ENCODE assay signal across 18 mouse cellular contexts in genomic region chr10:60032622-60033021, GRCm38 (mm10). TPM values are rescaled to one million over a fixed set of nuclear protein-coding genes. Genes with fewer than 3 reads are reported as not detected.
A peak's percentile ranks its signal among the peaks of the same experiment; 100 is the strongest.
DNase-seq lines count a peak whose midpoint lies in the region; ATAC-seq and TF ChIP-seq lines count a peak whose summit lies in the region.
"Had no signal": no experiment of that assay in that cellular context is flagged by ENCODE, and none has a peak within 500 bp of the region (broad histone marks: within the 10 kb centered on the region; RNA-seq: fewer than 3 reads in every experiment).

No protein-coding gene starts in this region.

- no peaks in the 10 kb centered on the region for H3K27me3 ChIP-seq in hindbrain, embryonic 10.5 days (ENCODE audit: insufficient read depth, poor library complexity, severe bottlenecking)
- no peaks in the 10 kb centered on the region for H3K27me3 ChIP-seq in hindbrain, embryonic 13.5 days
- no peaks in the 10 kb centered on the region for H3K27me3 ChIP-seq in forebrain, embryonic 13.5 days
- no peaks in the 10 kb centered on the region for H3K27me3 ChIP-seq in midbrain, embryonic 13.5 days
- H3K27me3 ChIP-seq: CH12.LX; heart, embryonic 15.5 days; midbrain, embryonic 12.5 days had no signal

- H3K9ac ChIP-seq in hindbrain, embryonic 13.5 days = no peak overlapping the region
- no peak overlapping the region for H3K9ac ChIP-seq in ES-E14 (ENCODE audit: insufficient read depth, low read depth, low read length, poor library complexity, severe bottlenecking)
- no peak overlapping the region for H3K9ac ChIP-seq in forebrain, embryonic 13.5 days
- H3K9ac ChIP-seq in midbrain, embryonic 13.5 days (replicated peaks) = no peak overlapping the region
- H3K9ac ChIP-seq: heart, embryonic 15.5 days; midbrain, embryonic 12.5 days had no signal

- peak overlapping the region; percentile 64; the same call in 1 of the 2 replicates for H3K27ac ChIP-seq in hindbrain, embryonic 10.5 days
- no peak overlapping the region for H3K27ac ChIP-seq in hindbrain, embryonic 13.5 days
- peak overlapping the region; percentile 80 for H3K27ac ChIP-seq in ES-E14 (ENCODE audit: insufficient read depth, low read depth, low read length, poor library complexity, severe bottlenecking)
- peak overlapping the region; percentile 72 for H3K27ac ChIP-seq in forebrain, embryonic 13.5 days
- H3K27ac ChIP-seq in midbrain, embryonic 13.5 days = peak overlapping the region; percentile 17; the same call in 1 of the 2 replicates
- H3K27ac ChIP-seq: heart, embryonic 15.5 days; kidney, postnatal 0 days; midbrain, embryonic 12.5 days; stomach, postnatal 0 days had no signal

- intact Hi-C loops in left cerebral cortex, postnatal 25 days (cut with DNase I) = no loop called here

- 0 out of 2 replicates have a peak, but pooled peaks cover 4% of the 10 kb centered on the region for H3K36me3 ChIP-seq in hindbrain, embryonic 10.5 days
- no peaks in the 10 kb centered on the region for H3K36me3 ChIP-seq in hindbrain, embryonic 13.5 days
- H3K36me3 ChIP-seq in ES-E14 (ENCODE audit: control insufficient read depth, insufficient read depth, low read length, poor library complexity, severe bottlenecking) = no peaks in the 10 kb centered on the region
- H3K36me3 ChIP-seq in forebrain, embryonic 13.5 days (ENCODE audit: poor library complexity, severe bottlenecking) = no peaks in the 10 kb centered on the region
- H3K36me3 ChIP-seq in midbrain, embryonic 13.5 days = no peaks in the 10 kb centered on the region
- H3K36me3 ChIP-seq: heart, embryonic 15.5 days; midbrain, embryonic 12.5 days had no signal

- ATAC-seq in hindbrain, embryonic 13.5 days (ENCODE audit: low FRiP score) = no peak
- ATAC-seq in forebrain, embryonic 13.5 days = peak; percentile 44; the same call in 1 of the 2 replicates
- peak; percentile 49 for ATAC-seq in midbrain, embryonic 13.5 days
- ATAC-seq: intestine, embryonic 16.5 days had no signal

- no peak overlapping the region for H3K4me3 ChIP-seq in hindbrain, embryonic 10.5 days
- H3K4me3 ChIP-seq in hindbrain, embryonic 13.5 days = no peak overlapping the region
- no peak overlapping the region for H3K4me3 ChIP-seq in ES-E14 (ENCODE audit: insufficient read depth in 1 of 2, low read depth in 1 of 2, low read length in 2 of 2, poor library complexity in 1 of 2, severe bottlenecking in 1 of 2)
- no peak overlapping the region for H3K4me3 ChIP-seq in forebrain, embryonic 13.5 days
- no peak overlapping the region for H3K4me3 ChIP-seq in midbrain, embryonic 13.5 days (replicated peaks)
- H3K4me3 ChIP-seq: heart, embryonic 15.5 days; midbrain, embryonic 12.5 days had no signal

- peaks cover 20% of the 10 kb centered on the region for H3K4me1 ChIP-seq in hindbrain, embryonic 10.5 days (replicated peaks)
- peaks cover 34% of the 10 kb centered on the region for H3K4me1 ChIP-seq in hindbrain, embryonic 13.5 days (replicated peaks)
- H3K4me1 ChIP-seq in ES-E14 (ENCODE audit: control insufficient read depth in 2 of 2, insufficient read depth in 2 of 2, low read length in 2 of 2, poor library complexity in 1 of 2) = peaks cover 0 to 18% of the 10 kb centered on the region in 2 experiments; a peak in 2 of 4 replicates
- peaks cover 35% of the 10 kb centered on the region for H3K4me1 ChIP-seq in forebrain, embryonic 13.5 days
- peaks cover 22% of the 10 kb centered on the region for H3K4me1 ChIP-seq in midbrain, embryonic 13.5 days (replicated peaks)

- DNase-seq in hindbrain, embryonic 10.5 days (ENCODE audit: low spot score) = no peak
- peak; percentile 7 for DNase-seq in ES-E14 (ENCODE audit: low read depth, low spot score)
- no peak for DNase-seq in gastrocnemius, adult 8-10 months (ENCODE audit: low spot score in 2 of 2)
- no peak for DNase-seq in cerebellum, postnatal 14 days
- DNase-seq in left cerebral cortex, postnatal 25 days (ENCODE audit: low spot score in 2 of 2) = no peak
- DNase-seq: adrenal gland, postnatal 25 days; cerebellum, adult 9-11 months; lung, postnatal 36 days; right cerebral cortex, postnatal 25 days had no signal

- H3K4me2 ChIP-seq in hindbrain, embryonic 13.5 days = no peak overlapping the region
- H3K4me2 ChIP-seq in forebrain, embryonic 13.5 days = no peak overlapping the region
- H3K4me2 ChIP-seq in midbrain, embryonic 13.5 days (replicated peaks) = no peak overlapping the region
- H3K4me2 ChIP-seq: heart, embryonic 15.5 days; midbrain, embryonic 12.5 days had no signal

- WGBS in hindbrain, embryonic 10.5 days = 70% methylated on average over 2 of the region's 2 CpGs
- WGBS in hindbrain, embryonic 13.5 days = 61% methylated on average over 2 of the region's 2 CpGs
- 55% methylated on average over 2 of the region's 2 CpGs for WGBS in forebrain, embryonic 13.5 days
- WGBS in midbrain, embryonic 13.5 days = 51% methylated on average over 2 of the region's 2 CpGs

- in situ Hi-C loops in ES-E14 (cut with MboI; ENCODE audit: low sequenced_read_pairs in 2 of 2, unreplicated experiment in 2 of 2) = no loop called here

- H3K9me3 ChIP-seq in hindbrain, embryonic 10.5 days = no peaks in the 10 kb centered on the region
- H3K9me3 ChIP-seq in hindbrain, embryonic 13.5 days = no peaks in the 10 kb centered on the region
- no peaks in the 10 kb centered on the region for H3K9me3 ChIP-seq in ES-E14 (ENCODE audit: control insufficient read depth, insufficient read depth, low read depth, low read length)
- no peaks in the 10 kb centered on the region for H3K9me3 ChIP-seq in forebrain, embryonic 13.5 days (replicated peaks)
- H3K9me3 ChIP-seq in midbrain, embryonic 13.5 days = no peaks in the 10 kb centered on the region
- H3K9me3 ChIP-seq: heart, embryonic 15.5 days; midbrain, embryonic 12.5 days had no signal

TF ChIP-seq in ES-E14, 5 proteins besides CTCF, POLR2A, EP300 and RAD21:
- TF ChIP-seq ZNF384 (IDR thresholded peaks at IDR 0.05; ENCODE audit: low read depth, low read length) = peak; percentile 32; the same call in 1 of the 2 replicates
- TF ChIP-seq CHD2 (IDR thresholded peaks at IDR 0.05; ENCODE audit: low read depth, low read length) = no peak
- no peak for TF ChIP-seq HCFC1 (IDR thresholded peaks at IDR 0.05; ENCODE audit: borderline replicate concordance, insufficient read depth, low read length)
- no peak for TF ChIP-seq MAFK (IDR thresholded peaks at IDR 0.05; ENCODE audit: insufficient read depth, low read depth, low read length)
- no peak for TF ChIP-seq ZC3H11A (IDR thresholded peaks at IDR 0.05; ENCODE audit: borderline replicate concordance, low read depth, low read length)

RNA-seq across cellular contexts. Expression of gene Anapc16, which starts 29.7 kb away (rescaled TPM):
- polyA plus RNA-seq in hindbrain, embryonic 10.5 days (2016; fragmentation: Nextera tagmentation; extraction: Ambion mirVana) = 111 and 114 TPM in 2 replicates
- 127 and 134 TPM in 2 replicates for polyA plus RNA-seq in hindbrain, embryonic 13.5 days (2015; fragmentation: Nextera tagmentation; extraction: Ambion mirVana)
- 47.8 and 54.5 TPM in 2 replicates for total RNA-seq in ES-E14 (2012; rRNA removed)
- polyA plus RNA-seq in forebrain, embryonic 13.5 days (2015; fragmentation: Nextera tagmentation; extraction: Ambion mirVana) = 122 TPM in 2 replicates
- 121 TPM in 2 replicates for polyA plus RNA-seq in midbrain, embryonic 13.5 days (2015; fragmentation: Nextera tagmentation; extraction: Ambion mirVana)
- 10 to 100 TPM; 39.3 to 51.5 (median 43.3) TPM for total RNA-seq in gastrocnemius, adult 8-10 months (2022)
- 10 to 100 TPM; 62.9 to 63.5 TPM for total RNA-seq in left cerebral cortex, postnatal 25 days (2021)

RNA-seq across cellular contexts. Expression of gene Ascc1, which starts 30.0 kb away (rescaled TPM):
- polyA plus RNA-seq in hindbrain, embryonic 10.5 days (2016; fragmentation: Nextera tagmentation; extraction: Ambion mirVana) = 35.8 and 37.0 TPM in 2 replicates
- polyA plus RNA-seq in hindbrain, embryonic 13.5 days (2015; fragmentation: Nextera tagmentation; extraction: Ambion mirVana) = 47.1 and 47.5 TPM in 2 replicates
- 16.3 and 18.8 TPM in 2 replicates for total RNA-seq in ES-E14 (2012; rRNA removed)
- polyA plus RNA-seq in forebrain, embryonic 13.5 days (2015; fragmentation: Nextera tagmentation; extraction: Ambion mirVana) = 42.1 and 43.1 TPM in 2 replicates
- 49.5 and 50.6 TPM in 2 replicates for polyA plus RNA-seq in midbrain, embryonic 13.5 days (2015; fragmentation: Nextera tagmentation; extraction: Ambion mirVana)
- total RNA-seq in gastrocnemius, adult 8-10 months (2022) = 10 to 100 TPM; 13.9 to 18.9 (median 14.3) TPM
- 10 to 100 TPM; 15.1 to 15.5 TPM for total RNA-seq in left cerebral cortex, postnatal 25 days (2021)
